ENCODE assay signal across 12 mouse cellular contexts in the genomic region with DNA sequence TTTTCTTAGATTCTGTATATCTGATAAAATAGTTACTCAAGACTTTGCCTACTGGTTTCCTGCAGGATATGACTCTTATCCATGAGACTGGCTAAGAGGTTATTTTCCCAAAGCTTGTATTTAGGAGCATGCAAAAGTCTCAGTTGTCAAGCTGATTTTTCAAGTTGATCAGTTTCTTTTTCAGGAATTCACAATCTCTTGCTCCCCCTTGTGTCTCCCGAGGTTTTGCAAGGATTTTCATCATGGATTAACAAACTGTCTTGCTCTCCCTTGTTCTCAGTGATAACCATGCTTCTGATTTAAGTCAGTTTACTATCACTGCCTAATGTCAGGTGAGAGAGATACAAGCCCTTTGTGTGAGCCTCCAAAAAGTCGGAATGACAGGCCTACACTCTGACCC. TPM values are rescaled to one million over a fixed set of nuclear protein-coding genes. Genes with fewer than 3 reads are reported as not detected.
DNase-seq lines count a peak whose midpoint lies in the region; ATAC-seq and TF ChIP-seq lines count a peak whose summit lies in the region.
"Had no signal": no experiment of that assay in that cellular context is flagged by ENCODE, and none has a peak within 500 bp of the region (broad histone marks: within the 10 kb centered on the region; RNA-seq: fewer than 3 reads in every experiment).

No protein-coding gene starts in this region.

- no peak overlapping the region for H3K4me2 ChIP-seq in forebrain, postnatal 0 days (ENCODE audit: low read depth)
- no peak overlapping the region for H3K4me2 ChIP-seq in forebrain, embryonic 12.5 days
- no peak overlapping the region for H3K4me2 ChIP-seq in midbrain, embryonic 14.5 days (ENCODE audit: low read length)
- no peak overlapping the region for H3K4me2 ChIP-seq in midbrain, embryonic 13.5 days (replicated peaks)
- H3K4me2 ChIP-seq: embryonic facial prominence, embryonic 15.5 days had no signal

- H3K36me3 ChIP-seq in forebrain, postnatal 0 days (ENCODE audit: insufficient read depth), result no peaks in the 10 kb centered on the region
- no peaks in the 10 kb centered on the region for H3K36me3 ChIP-seq in forebrain, embryonic 12.5 days (replicated peaks)
- H3K36me3 ChIP-seq in midbrain, embryonic 14.5 days (ENCODE audit: control insufficient read depth, insufficient read depth, low read length), result no peaks in the 10 kb centered on the region
- H3K36me3 ChIP-seq in midbrain, embryonic 13.5 days, result no peaks in the 10 kb centered on the region
- H3K36me3 ChIP-seq: embryonic facial prominence, embryonic 15.5 days; G1E had no signal

- H3K4me1 ChIP-seq in forebrain, postnatal 0 days (ENCODE audit: insufficient read depth), result no peaks in the 10 kb centered on the region
- no peaks in the 10 kb centered on the region for H3K4me1 ChIP-seq in forebrain, embryonic 12.5 days
- no peaks in the 10 kb centered on the region for H3K4me1 ChIP-seq in midbrain, embryonic 14.5 days (ENCODE audit: control insufficient read depth, insufficient read depth, low read length)
- H3K4me1 ChIP-seq in midbrain, embryonic 13.5 days (replicated peaks), result no peaks in the 10 kb centered on the region
- H3K4me1 ChIP-seq: embryonic facial prominence, embryonic 15.5 days had no signal

- intact Hi-C loops in heart, postnatal 14 days (cut with DNase I), result loop anchor here (5.0 kb wide), 1 partner anchor 353 kb away; no protein-coding TSS in a partner anchor

- H3K27me3 ChIP-seq in forebrain, postnatal 0 days (ENCODE audit: insufficient read depth, low read length), result no peaks in the 10 kb centered on the region
- H3K27me3 ChIP-seq in forebrain, embryonic 12.5 days, result no peaks in the 10 kb centered on the region
- no peaks in the 10 kb centered on the region for H3K27me3 ChIP-seq in midbrain, embryonic 14.5 days (ENCODE audit: control insufficient read depth, insufficient read depth, low read length)
- H3K27me3 ChIP-seq in midbrain, embryonic 13.5 days, result no peaks in the 10 kb centered on the region
- H3K27me3 ChIP-seq: embryonic facial prominence, embryonic 15.5 days had no signal

- H3K27ac ChIP-seq in forebrain, postnatal 0 days (ENCODE audit: low read depth, low read length), result no peak overlapping the region
- H3K27ac ChIP-seq in forebrain, embryonic 12.5 days, result no peak overlapping the region
- no peak overlapping the region for H3K27ac ChIP-seq in midbrain, embryonic 14.5 days (replicated peaks; ENCODE audit: low read depth, low read length)
- no peak overlapping the region for H3K27ac ChIP-seq in midbrain, embryonic 13.5 days
- H3K27ac ChIP-seq: embryonic facial prominence, embryonic 15.5 days had no signal

- no peak overlapping the region for H3K9ac ChIP-seq in forebrain, postnatal 0 days
- H3K9ac ChIP-seq in forebrain, embryonic 12.5 days, result no peak overlapping the region
- H3K9ac ChIP-seq in midbrain, embryonic 14.5 days (replicated peaks; ENCODE audit: low read length), result no peak overlapping the region
- H3K9ac ChIP-seq in midbrain, embryonic 13.5 days (replicated peaks), result no peak overlapping the region
- H3K9ac ChIP-seq: embryonic facial prominence, embryonic 15.5 days had no signal

- DNase-seq in forebrain, postnatal 0 days, result peak; percentile 55
- DNase-seq in midbrain, embryonic 14.5 days, result peak; percentile 41
- DNase-seq in heart, postnatal 14 days, result peak; percentile 16 to 51
- DNase-seq in right cerebral cortex, adult 2 months (ENCODE audit: low spot score in 2 of 2), result peak; percentile 54 to 67

- TF ChIP-seq CTCF in forebrain, postnatal 0 days (IDR thresholded peaks at IDR 0.05; ENCODE audit: low read depth), result peak; percentile 65

- H3K9me3 ChIP-seq in forebrain, postnatal 0 days (ENCODE audit: low read length), result no peaks in the 10 kb centered on the region
- no peaks in the 10 kb centered on the region for H3K9me3 ChIP-seq in forebrain, embryonic 12.5 days
- H3K9me3 ChIP-seq in midbrain, embryonic 14.5 days (ENCODE audit: control insufficient read depth, low read length), result no peaks in the 10 kb centered on the region
- H3K9me3 ChIP-seq in midbrain, embryonic 13.5 days, result no peaks in the 10 kb centered on the region
- H3K9me3 ChIP-seq: embryonic facial prominence, embryonic 15.5 days; G1E had no signal

- 34% methylated on average over 2 of the region's 2 CpGs for WGBS in forebrain, postnatal 0 days
- 42% methylated on average over 2 of the region's 2 CpGs for WGBS in forebrain, embryonic 12.5 days
- 42% methylated on average over 2 of the region's 2 CpGs for WGBS in midbrain, embryonic 14.5 days
- WGBS in midbrain, embryonic 13.5 days, result 44% methylated on average over 2 of the region's 2 CpGs

- H3K4me3 ChIP-seq in forebrain, postnatal 0 days (ENCODE audit: low read depth, low read length), result no peak overlapping the region
- H3K4me3 ChIP-seq in forebrain, embryonic 12.5 days (replicated peaks), result no peak overlapping the region
- H3K4me3 ChIP-seq in midbrain, embryonic 14.5 days (replicated peaks; ENCODE audit: low read depth, low read length), result no peak overlapping the region
- H3K4me3 ChIP-seq in midbrain, embryonic 13.5 days (replicated peaks), result no peak overlapping the region
- H3K4me3 ChIP-seq: embryonic facial prominence, embryonic 15.5 days; myocyte had no signal

- ATAC-seq in forebrain, postnatal 0 days, result no peak
- ATAC-seq in forebrain, embryonic 12.5 days (ENCODE audit: low FRiP score), result no peak
- no peak for ATAC-seq in midbrain, embryonic 14.5 days (ENCODE audit: low FRiP score, low TSS enrichment)
- no peak for ATAC-seq in midbrain, embryonic 13.5 days
- ATAC-seq in megakaryocyte, adult 5-6 weeks (ENCODE audit: poor library complexity, severe bottlenecking), result no peak
- ATAC-seq in inflammation-experienced regulatory T-cells, adult 6 months, result no peak

RNA-seq across cellular contexts. Expression of a gene that starts 30.5 kb away (rescaled TPM):
- not detected in 2 replicates for total RNA-seq in forebrain, postnatal 0 days (2014; rRNA removed)
- not detected in 2 replicates for polyA plus RNA-seq in forebrain, postnatal 0 days (2015; fragmentation: Nextera tagmentation; extraction: Ambion mirVana)
- not detected in 2 replicates for polyA plus RNA-seq in forebrain, embryonic 12.5 days (2016; fragmentation: Nextera tagmentation; extraction: Ambion mirVana)
- polyA plus RNA-seq in midbrain, embryonic 14.5 days (2014; fragmentation: Nextera tagmentation; extraction: Ambion mirVana), result not detected in 2 replicates
- polyA plus RNA-seq in midbrain, embryonic 13.5 days (2015; fragmentation: Nextera tagmentation; extraction: Ambion mirVana), result not detected in 2 replicates
- total RNA-seq in heart, postnatal 14 days (2021), result not detected
- total RNA-seq in megakaryocyte, adult 5-6 weeks (2015), result 0.18 TPM in 1 of 2 replicates, not detected in the other
- not detected in 2 replicates for total RNA-seq in megakaryocyte, adult 5-6 weeks (2017)
- not detected for polyA plus RNA-seq in inflammation-experienced regulatory T-cells, adult 6 months (2017; shearing (Covaris generic))
- total RNA-seq: layer of hippocampus, adult 8-10 months had no signal
- polyA plus RNA-seq: embryonic facial prominence, embryonic 15.5 days; G1E; myocyte had no signal
